Mouse (Mus musculus) midbrain, embryonic 15.5 days (tissue): ENCODE measurements around the gene Cacna2d1. TPM values are rescaled to one million over a fixed set of nuclear protein-coding genes. Genes with fewer than 3 reads are reported as not detected.

Source experiments
- ATAC-seq: fragments of 200-750 bp; cut with Nextera tagmentation; replicated peaks from 2 replicates; pipeline ENCODE4 v1.8.0; 2017; ENCODE audit warnings: moderate TSS enrichment
- H3K27ac ChIP-seq: fragments of 300-500 bp; sonication (generic); 2 replicates; pipeline ENCODE4 v1.5.1; 2015; ENCODE audit warnings: mild to moderate bottlenecking, inconsistent platforms
- H3K27me3 ChIP-seq: fragments of 300-500 bp; sonication (generic); replicated peaks from 2 replicates; pipeline ENCODE4 v1.6.1; 2015; ENCODE audit warnings: inconsistent platforms
- H3K36me3 ChIP-seq: fragments of 300-500 bp; sonication (generic); replicated peaks from 2 replicates; pipeline ENCODE4 v1.6.1; 2015; ENCODE audit warnings: inconsistent platforms
- H3K4me1 ChIP-seq: fragments of 300-500 bp; sonication (generic); 2 replicates; pipeline ENCODE4 v1.6.1; 2015; ENCODE audit warnings: inconsistent platforms
- H3K4me2 ChIP-seq: fragments of 300-500 bp; sonication (generic); 2 replicates; pipeline ENCODE4 v1.6.1; 2015; ENCODE audit warnings: inconsistent platforms, mild to moderate bottlenecking, moderate library complexity
- H3K4me3 ChIP-seq: fragments of 300-500 bp; sonication (generic); 2 replicates; pipeline ENCODE4 v1.5.1; 2015; ENCODE audit warnings: mild to moderate bottlenecking, inconsistent platforms
- H3K9ac ChIP-seq: fragments of 300-500 bp; sonication (generic); 2 replicates; pipeline ENCODE4 v1.6.1; 2015; ENCODE audit warnings: mild to moderate bottlenecking, inconsistent platforms
- H3K9me3 ChIP-seq: fragments of 300-500 bp; sonication (generic); 2 replicates; pipeline ENCODE4 v1.6.1; 2016; ENCODE audit warnings: inconsistent platforms
- WGBS: fragments of 180-500 bp; shearing (Covaris S2); methylation state at CpG from one replicate; pipeline ENCODE4 v1.1.7; 2015; ENCODE audit warnings: mixed read lengths; 5-methylcytosine and 5-hydroxymethylcytosine counted together
- polyA plus RNA-seq: library from polyadenylated mRNA; unstranded; fragments of >200 nt; fragmentation: Nextera tagmentation; extraction: Ambion mirVana; gene quantifications from 2 replicates; pipeline ENCODE4 v1.2.1, GENCODE M21; 2015

Gene Cacna2d1
- polyA plus RNA-seq, 1 experiment from 2014 or later = 40.5 TPM

- 25% methylated on average over 10 of the region's 10 CpGs for WGBS
- no peak overlapping the region for H3K9ac ChIP-seq
- H3K4me3 ChIP-seq = no peak overlapping the region
- H3K9me3 ChIP-seq = no peaks in the 10 kb centered on the region
- H3K4me2 ChIP-seq = peak overlapping the region; percentile 22
- peak; percentile 79 for ATAC-seq
- H3K27me3 ChIP-seq = no peaks in the 10 kb centered on the region
- no peaks in the 10 kb centered on the region for H3K36me3 ChIP-seq
- H3K27ac ChIP-seq = peak overlapping the region; percentile 75
- peaks cover 14% of the 10 kb centered on the region; the same call in 1 of the 2 replicates for H3K4me1 ChIP-seq
These were observed 152.8 kb downstream of the Cacna2d1 start for GRCm38 (mm10) chr5:16086979-16087902.

- Histone ChIP-seq H3K27ac (peak overlapping the region; percentile 56), H3K27me3 (no peaks in the 10 kb centered on the region), H3K4me2 (no peak overlapping the region), H3K4me3 (no peak overlapping the region), H3K9me3 (no peaks in the 10 kb centered on the region), H3K4me1 (peaks cover 14% of the 10 kb centered on the region; the same call in 1 of the 2 replicates), H3K36me3 (no peaks in the 10 kb centered on the region), H3K9ac (no peak overlapping the region)
- 45% methylated on average over 2 of the region's 2 CpGs for WGBS
- ATAC-seq = peak; percentile 66
These were observed 153.5 kb downstream of the Cacna2d1 start for GRCm38 (mm10) chr5:16087995-16088394.

DNA sequence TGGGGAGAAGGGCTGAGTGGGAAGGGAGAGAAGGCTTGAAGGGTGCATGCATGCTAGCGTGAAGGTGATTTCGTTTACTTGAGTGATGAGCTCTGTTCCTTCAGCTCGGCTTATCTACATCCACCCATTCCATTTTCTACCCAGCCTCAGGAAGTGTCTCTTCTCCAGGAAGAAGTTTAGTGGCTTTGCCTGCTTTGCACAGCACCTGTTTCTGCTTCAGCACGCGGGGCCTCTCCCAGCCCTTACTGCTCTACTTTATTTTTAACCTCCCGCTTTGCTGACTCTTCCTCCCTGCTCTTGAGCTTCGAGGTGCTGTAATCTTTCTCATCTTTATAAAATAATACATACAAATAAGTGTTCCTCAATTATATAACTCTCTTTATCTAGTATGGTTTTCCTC lies 158.0 kb downstream of the Cacna2d1 start:
- Histone ChIP-seq H3K4me2 (no peak overlapping the region), H3K36me3 (no peaks in the 10 kb centered on the region), H3K9me3 (no peaks in the 10 kb centered on the region), H3K4me3 (no peak overlapping the region), H3K9ac (no peak overlapping the region), H3K4me1 (peaks cover 5% of the 10 kb centered on the region; the same call in 1 of the 2 replicates), H3K27ac (no peak overlapping the region), H3K27me3 (no peaks in the 10 kb centered on the region)
- ATAC-seq = no peak
- WGBS = 91% methylated on average over 7 of the region's 7 CpGs

- Histone ChIP-seq H3K36me3 (no peaks in the 10 kb centered on the region), H3K27me3 (no peaks in the 10 kb centered on the region), H3K4me2 (no peak overlapping the region), H3K9me3 (no peaks in the 10 kb centered on the region), H3K9ac (no peak overlapping the region), H3K27ac (no peak overlapping the region), H3K4me1 (0 out of 2 replicates have a peak, but pooled peaks cover 1% of the 10 kb centered on the region), H3K4me3 (no peak overlapping the region)
- WGBS = 81% methylated on average over 11 of the region's 11 CpGs
- no peak for ATAC-seq
These were observed 158.7 kb downstream of the Cacna2d1 start for GRCm38 (mm10) chr5:16093071-16093693.

DNA sequence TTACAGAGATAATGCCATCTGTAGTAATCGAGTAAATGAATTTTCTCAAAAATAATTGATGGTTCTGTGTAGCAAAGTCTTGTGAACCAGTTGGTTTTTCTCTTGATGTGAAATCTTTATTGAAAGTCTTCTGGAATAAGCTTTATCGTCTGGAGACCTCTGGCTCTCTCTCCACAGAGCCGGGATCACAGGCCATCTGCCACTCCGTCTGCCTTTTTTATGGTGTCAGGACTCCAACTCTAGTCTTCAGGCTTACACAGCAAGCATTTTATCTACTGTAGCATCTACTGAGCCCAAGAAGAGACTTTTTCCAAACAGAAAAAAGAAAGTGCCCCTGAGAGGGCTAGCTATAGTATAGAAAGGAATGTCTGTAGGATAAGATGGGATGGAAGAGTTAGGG lies 160.9 kb downstream of the Cacna2d1 start:
- Histone ChIP-seq H3K4me1 (no peaks in the 10 kb centered on the region), H3K9me3 (no peaks in the 10 kb centered on the region), H3K4me3 (no peak overlapping the region), H3K27me3 (no peaks in the 10 kb centered on the region), H3K27ac (no peak overlapping the region), H3K36me3 (no peaks in the 10 kb centered on the region), H3K4me2 (no peak overlapping the region), H3K9ac (no peak overlapping the region)
- no peak for ATAC-seq
- WGBS = 46% methylated on average over 4 of the region's 4 CpGs

- Histone ChIP-seq H3K4me1 (0 out of 2 replicates have a peak, but pooled peaks cover 4% of the 10 kb centered on the region), H3K9ac (no peak overlapping the region), H3K27ac (no peak overlapping the region), H3K9me3 (no peaks in the 10 kb centered on the region), H3K4me2 (no peak overlapping the region), H3K4me3 (no peak overlapping the region), H3K36me3 (no peaks in the 10 kb centered on the region), H3K27me3 (no peaks in the 10 kb centered on the region)
- no peak for ATAC-seq
- 69% methylated on average over 2 of the region's 2 CpGs for WGBS
These were observed 164.3 kb downstream of the Cacna2d1 start for GRCm38 (mm10) chr5:16098766-16099165.

- ATAC-seq = peak; percentile 69
- 65% methylated on average over 1 of the region's 1 CpGs for WGBS
These were observed 167.3 kb downstream of the Cacna2d1 start for GRCm38 (mm10) chr5:16101820-16102219.

DNA sequence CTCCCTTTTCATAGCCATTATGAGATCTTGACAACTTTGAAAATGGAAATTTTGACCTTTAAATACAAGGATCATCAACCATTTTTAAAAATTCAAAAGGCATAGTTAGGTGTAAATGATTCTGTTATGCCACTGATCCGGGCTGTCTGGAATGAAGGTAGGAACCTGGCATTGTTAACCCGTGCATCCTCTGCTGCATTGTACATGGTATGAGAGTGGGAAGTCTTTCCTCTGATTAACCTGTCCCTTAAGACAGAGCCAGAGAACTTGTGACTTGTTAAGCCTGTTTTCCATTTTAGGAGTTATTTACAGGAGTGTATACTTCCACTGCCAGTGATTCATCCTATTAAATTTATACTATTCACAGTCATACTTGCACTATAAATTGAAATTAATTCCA lies 171.2 kb downstream of the Cacna2d1 start:
- Histone ChIP-seq H3K4me1 (peaks cover 4% of the 10 kb centered on the region; the same call in 1 of the 2 replicates), H3K27ac (no peak overlapping the region), H3K36me3 (no peaks in the 10 kb centered on the region), H3K9ac (no peak overlapping the region), H3K4me2 (no peak overlapping the region), H3K27me3 (no peaks in the 10 kb centered on the region), H3K4me3 (no peak overlapping the region), H3K9me3 (no peaks in the 10 kb centered on the region)
- peak; percentile 55; the same call in 1 of the 2 replicates for ATAC-seq
- WGBS = 36% methylated on average over 2 of the region's 2 CpGs

More at GRCm38 (mm10) chr5:16101820-16102219, 167.3 kb downstream of the Cacna2d1 start:
- no peaks in the 10 kb centered on the region for H3K9me3 ChIP-seq
- no peak overlapping the region for H3K9ac ChIP-seq
- peaks cover 4% of the 10 kb centered on the region; the same call in 1 of the 2 replicates for H3K4me1 ChIP-seq
- H3K36me3 ChIP-seq = no peaks in the 10 kb centered on the region
- H3K4me3 ChIP-seq = no peak overlapping the region
- H3K4me2 ChIP-seq = no peak overlapping the region
- H3K27ac ChIP-seq = no peak overlapping the region
- no peaks in the 10 kb centered on the region for H3K27me3 ChIP-seq

DNA sequence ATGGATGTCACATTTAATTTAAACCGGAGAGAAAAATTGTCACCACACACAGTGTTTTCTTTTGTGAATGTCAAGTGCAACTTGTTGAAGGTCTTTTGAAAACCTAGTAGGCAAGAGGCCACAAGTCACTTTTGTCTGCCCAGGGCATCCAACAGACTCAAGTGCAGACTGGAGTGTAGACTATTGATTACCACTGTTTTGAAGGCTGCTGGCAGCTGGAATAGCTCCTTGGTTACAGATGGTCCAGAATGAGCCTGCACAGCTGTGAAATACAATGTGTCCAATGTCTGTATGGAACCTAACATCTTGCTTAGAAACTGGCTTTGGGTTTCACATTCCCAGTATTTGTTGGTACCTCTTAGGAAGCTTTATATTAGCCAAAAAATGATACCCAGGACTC lies 176.2 kb downstream of the Cacna2d1 start:
- Histone ChIP-seq H3K27ac (no peak overlapping the region), H3K9me3 (no peaks in the 10 kb centered on the region), H3K9ac (no peak overlapping the region), H3K4me1 (peaks cover 2% of the 10 kb centered on the region; the same call in 1 of the 2 replicates), H3K36me3 (no peaks in the 10 kb centered on the region), H3K4me3 (no peak overlapping the region), H3K27me3 (no peaks in the 10 kb centered on the region), H3K4me2 (no peak overlapping the region)
- ATAC-seq = no peak
- 42% methylated on average over 1 of the region's 1 CpGs for whole genome bisulfite sequencing

DNA sequence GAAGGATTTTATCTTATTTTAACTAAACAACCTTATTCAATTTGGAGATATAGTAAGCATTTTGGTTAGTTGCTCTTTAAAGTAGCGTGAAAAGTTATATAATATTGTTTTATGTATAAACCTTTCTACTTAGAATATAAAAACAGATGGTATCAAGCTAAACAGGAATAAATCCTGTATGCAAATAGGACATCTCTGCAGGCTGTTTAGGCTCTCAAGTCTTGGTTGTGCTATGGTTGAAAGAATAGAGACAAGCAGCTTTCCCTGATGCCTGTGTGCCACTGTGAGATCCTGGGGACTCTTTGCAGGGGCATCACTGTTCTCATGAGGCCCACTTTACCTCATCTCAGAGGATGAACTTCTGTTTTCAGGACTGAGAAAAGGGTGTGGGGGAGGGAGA lies 179.4 kb downstream of the Cacna2d1 start:
- 74% methylated on average over 1 of the region's 1 CpGs for WGBS
- peaks cover 2% of the 10 kb centered on the region; the same call in 1 of the 2 replicates for H3K4me1 ChIP-seq
- H3K36me3 ChIP-seq = no peaks in the 10 kb centered on the region
- H3K9me3 ChIP-seq = no peaks in the 10 kb centered on the region
- no peaks in the 10 kb centered on the region for H3K27me3 ChIP-seq
- H3K9ac ChIP-seq = no peak overlapping the region
- H3K4me2 ChIP-seq = no peak overlapping the region
- ATAC-seq = no peak
- no peak overlapping the region for H3K4me3 ChIP-seq
- no peak overlapping the region for H3K27ac ChIP-seq

DNA sequence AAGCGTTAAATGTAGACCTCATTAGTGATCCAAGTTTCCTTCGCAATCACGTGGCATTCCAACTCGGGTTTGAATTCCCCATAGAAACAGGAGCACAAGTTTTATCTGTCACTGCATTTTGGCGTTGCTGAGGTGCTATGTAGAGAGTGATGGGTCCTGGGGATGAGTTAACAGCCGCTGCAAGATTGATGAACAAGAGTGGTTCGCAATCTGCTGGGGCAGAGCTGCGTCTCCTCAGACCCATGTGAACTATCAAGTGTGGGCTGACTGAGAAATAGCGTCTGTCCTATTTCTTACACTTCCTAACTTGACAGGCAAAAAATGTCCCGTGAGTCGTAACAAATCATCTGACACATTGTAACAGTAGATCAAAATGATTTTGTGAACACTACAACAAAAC lies 186.8 kb downstream of the Cacna2d1 start:
- H3K27ac ChIP-seq = no peak overlapping the region
- 71% methylated on average over 11 of the region's 11 CpGs for WGBS
- H3K9ac ChIP-seq = no peak overlapping the region
- ATAC-seq = no peak
- no peaks in the 10 kb centered on the region for H3K27me3 ChIP-seq
- no peaks in the 10 kb centered on the region for H3K4me1 ChIP-seq
- H3K4me3 ChIP-seq = no peak overlapping the region
- no peak overlapping the region for H3K4me2 ChIP-seq
- no peaks in the 10 kb centered on the region for H3K9me3 ChIP-seq
- H3K36me3 ChIP-seq = no peaks in the 10 kb centered on the region

DNA sequence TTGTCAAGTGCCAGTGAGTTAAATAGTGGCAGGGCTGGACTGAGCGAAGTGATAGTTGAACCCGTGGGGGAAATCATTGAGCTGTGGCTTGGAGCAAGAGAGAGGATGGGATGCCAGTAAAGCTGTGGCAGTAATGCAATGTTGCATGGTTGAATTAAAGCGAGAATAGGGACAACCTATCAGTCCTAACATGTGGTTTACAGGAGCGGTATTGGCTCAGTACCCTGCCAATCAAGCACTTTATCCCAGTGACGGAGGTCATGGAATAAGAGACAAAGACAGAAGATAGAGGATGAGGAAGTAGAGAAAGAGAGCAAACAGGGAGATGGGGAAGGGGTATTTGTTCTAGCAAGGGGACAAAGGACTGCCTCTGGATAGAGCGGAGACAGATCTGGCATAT lies 187.6 kb downstream of the Cacna2d1 start:
- H3K9ac ChIP-seq = no peak overlapping the region
- no peaks in the 10 kb centered on the region for H3K4me1 ChIP-seq
- 82% methylated on average over 6 of the region's 6 CpGs for WGBS
- H3K27me3 ChIP-seq = no peaks in the 10 kb centered on the region
- no peaks in the 10 kb centered on the region for H3K36me3 ChIP-seq
- no peak overlapping the region for H3K4me2 ChIP-seq
- no peak overlapping the region for H3K4me3 ChIP-seq
- peak; percentile 52; the same call in 1 of the 2 replicates for ATAC-seq
- no peaks in the 10 kb centered on the region for H3K9me3 ChIP-seq
- H3K27ac ChIP-seq = no peak overlapping the region
